Mouse (Mus musculus): Measurements from ENCODE around the gene Limd2.

DNA sequence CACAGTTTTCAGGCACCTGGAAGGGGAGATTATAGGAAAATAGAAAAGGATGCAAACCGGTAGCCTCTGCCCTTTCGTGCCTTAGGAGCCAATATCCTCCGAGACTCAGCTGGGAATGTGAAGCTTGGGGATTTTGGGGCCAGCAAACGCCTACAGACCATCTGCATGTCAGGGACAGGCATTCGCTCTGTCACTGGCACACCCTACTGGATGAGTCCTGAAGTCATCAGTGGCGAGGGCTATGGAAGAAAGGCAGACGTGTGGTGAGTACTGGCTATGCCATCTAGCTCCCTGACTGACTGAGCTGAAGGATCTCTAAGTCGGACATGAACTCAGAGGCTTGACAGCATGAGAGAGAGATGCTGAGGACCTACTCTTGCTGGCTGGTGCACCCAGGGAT is 8.5 kb downstream of the Limd2 start:
- TF ChIP-seq GATA1 (IDR thresholded peaks at IDR 0.05; ENCODE audit: borderline replicate concordance, low read length) = no peak
- no peak for TF ChIP-seq FLI1 (IDR thresholded peaks at IDR 0.05; ENCODE audit: low read length)

Data from megakaryocyte, embryonic 14.5 days (primary cell).